Mouse (Mus musculus): ENCODE measurements around the gene Tmc3. TPM values are rescaled to one million over a fixed set of nuclear protein-coding genes. Genes with fewer than 3 reads are reported as not detected.

Tmc3 gene
- total and polyA plus RNA-seq, 3 experiments: not detected

DNA sequence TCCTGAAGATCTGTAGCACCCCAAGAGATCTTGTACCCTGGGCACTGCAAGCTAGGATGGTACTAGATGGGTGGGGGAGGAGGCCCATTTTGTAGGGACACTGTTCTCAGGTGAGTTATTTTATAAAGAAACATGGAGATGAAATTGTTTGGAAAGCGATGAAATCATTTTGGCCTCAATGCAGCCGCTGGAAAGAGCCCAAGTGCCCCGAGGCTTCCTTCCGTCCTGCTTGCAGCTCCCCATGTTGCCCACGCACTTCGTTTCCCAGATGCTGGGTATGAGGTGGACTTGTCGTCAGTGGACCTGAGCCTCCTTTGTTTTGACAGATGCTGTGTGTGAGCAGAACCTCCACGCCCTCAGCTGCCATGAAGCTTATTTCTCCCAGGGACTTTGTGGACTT is 51.7 kb downstream of the Tmc3 start:
- Histone ChIP-seq H3K27ac (ENCODE audit: control insufficient read depth, low read depth, low read length) (no peak overlapping the region), H3K4me1 (ENCODE audit: control insufficient read depth in 1 of 2, insufficient read depth in 2 of 2, low read length in 2 of 2) (peaks cover 0 to 5% of the 10 kb centered on the region in 2 experiments; a peak in 1 of 4 replicates), H3K36me3 (ENCODE audit: control insufficient read depth in 1 of 2, insufficient read depth in 2 of 2, low read length in 2 of 2) (no peaks in the 10 kb centered on the region), H3K27me3 (ENCODE audit: control insufficient read depth in 1 of 2, insufficient read depth in 2 of 2, low read length in 2 of 2) (no peaks in the 10 kb centered on the region), H3K4me3 (ENCODE audit: control insufficient read depth in 1 of 2, insufficient read depth in 1 of 2, low read depth in 2 of 2, low read length in 2 of 2) (no peak overlapping the region), H3K79me2 (ENCODE audit: control insufficient read depth, insufficient read depth, low read length, poor library complexity) (no peaks in the 10 kb centered on the region), H3K9ac (ENCODE audit: control insufficient read depth, low read depth, low read length, poor library complexity, severe bottlenecking) (no peak overlapping the region), H3K9me3 (replicated peaks; ENCODE audit: insufficient read depth, low read length) (no peaks in the 10 kb centered on the region)
- TF ChIP-seq NELFE (IDR thresholded peaks at IDR 0.05; ENCODE audit: low read depth, low read length): no peak
- TF ChIP-seq ZNF384 (IDR thresholded peaks at IDR 0.05; ENCODE audit: low read depth, low read length): no peak
- TF ChIP-seq NRF1 (IDR thresholded peaks at IDR 0.05; ENCODE audit: insufficient read depth, low read depth, low read length, poor library complexity, severe bottlenecking): no peak
- TF ChIP-seq HCFC1 (IDR thresholded peaks at IDR 0.05; ENCODE audit: low read depth, low read length): no peak
- TF ChIP-seq TBP (IDR thresholded peaks at IDR 0.05; ENCODE audit: low read depth, low read length): no peak
- TF ChIP-seq RAD21 (IDR thresholded peaks at IDR 0.05; ENCODE audit: low read depth, low read length): no peak
- no peak for TF ChIP-seq E2F4 (IDR thresholded peaks at IDR 0.05; ENCODE audit: borderline replicate concordance, low read depth, low read length)
- no peak for TF ChIP-seq UBTF (IDR thresholded peaks at IDR 0.05; ENCODE audit: borderline replicate concordance, insufficient read depth, low read depth, low read length)
- no peak for TF ChIP-seq MYB (IDR thresholded peaks at IDR 0.05; ENCODE audit: low read depth, low read length)
- TF ChIP-seq MYC (IDR thresholded peaks at IDR 0.05; ENCODE audit: low read depth, low read length): no peak
- no peak for TF ChIP-seq MXI1 (IDR thresholded peaks at IDR 0.05; ENCODE audit: low read depth, low read length)
- no peak for TF ChIP-seq GATA1 (IDR thresholded peaks at IDR 0.05; ENCODE audit: low read depth, low read length)
- TF ChIP-seq GABPA (IDR thresholded peaks at IDR 0.05; ENCODE audit: low read depth, low read length): no peak
- no peak for TF ChIP-seq USF2 (IDR thresholded peaks at IDR 0.05; ENCODE audit: borderline replicate concordance in 1 of 2, insufficient read depth in 1 of 2, low read depth in 1 of 2, low read length in 2 of 2)
- TF ChIP-seq ZMIZ1 (IDR thresholded peaks at IDR 0.05; ENCODE audit: low read depth, low read length): no peak
- TF ChIP-seq MAFK (IDR thresholded peaks at IDR 0.05; ENCODE audit: borderline replicate concordance, low read depth, low read length): no peak
- TF ChIP-seq ETS1 (IDR thresholded peaks at IDR 0.05; ENCODE audit: low read depth, low read length): no peak
- no peak for TF ChIP-seq MEF2A (IDR thresholded peaks at IDR 0.05; ENCODE audit: extremely low read depth, insufficient replicate concordance, low read depth, low read length, poor library complexity, severe bottlenecking)
- no peak for DNase-seq (ENCODE audit: low read depth, low spot score)

DNA sequence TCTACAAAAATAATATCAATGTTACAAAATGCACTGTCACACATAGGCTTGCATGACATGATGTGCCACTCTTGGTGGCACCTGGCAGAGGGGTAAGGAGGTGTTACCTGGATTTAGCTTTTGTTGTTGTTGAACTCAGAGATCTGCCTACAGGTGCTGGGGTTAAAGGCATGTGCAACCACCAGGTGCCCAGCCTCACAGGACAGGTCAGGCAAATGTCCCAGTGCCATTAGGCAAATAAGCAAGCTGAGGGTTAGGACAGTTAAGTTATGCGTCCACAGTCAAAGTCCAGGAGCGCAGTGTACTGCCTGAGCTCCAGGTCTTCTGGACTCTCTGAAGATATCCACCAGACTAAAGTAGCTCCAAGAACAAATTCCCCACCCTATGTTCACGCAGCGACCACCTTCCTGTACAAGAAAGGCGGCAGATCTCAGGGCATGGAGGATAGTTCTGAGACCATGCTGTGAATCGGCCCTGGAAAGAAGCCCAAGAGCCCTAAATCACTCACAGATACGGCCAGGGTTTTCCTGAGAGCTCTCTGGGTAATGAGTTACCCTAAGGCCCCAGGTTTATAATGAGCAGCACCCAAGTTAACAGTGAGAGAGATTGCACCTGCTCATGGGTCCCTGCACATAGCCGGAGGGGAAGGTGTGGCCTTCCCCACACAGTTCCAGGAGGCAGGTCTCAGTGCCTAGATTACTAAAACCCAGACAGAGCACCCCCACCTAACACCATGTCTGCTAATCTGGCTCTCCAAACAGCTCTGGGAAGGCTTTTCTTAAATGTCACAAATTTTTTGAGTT is 53.3 kb downstream of the Tmc3 start:
- DNase-seq (ENCODE audit: low read depth, low spot score): no peak

More for the DNA sequence above, 53.3 kb downstream of the Tmc3 start:
- Histone ChIP-seq H3K36me3 (ENCODE audit: control insufficient read depth in 1 of 2, insufficient read depth in 2 of 2, low read length in 2 of 2) (no peaks in the 10 kb centered on the region), H3K4me1 (ENCODE audit: control insufficient read depth in 1 of 2, insufficient read depth in 2 of 2, low read length in 2 of 2) (no peaks in the 10 kb centered on the region), H3K9ac (ENCODE audit: control insufficient read depth, low read depth, low read length, poor library complexity, severe bottlenecking) (no peak overlapping the region), H3K27ac (ENCODE audit: control insufficient read depth, low read depth, low read length) (no peak overlapping the region), H3K9me3 (replicated peaks; ENCODE audit: insufficient read depth, low read length) (no peaks in the 10 kb centered on the region), H3K27me3 (ENCODE audit: control insufficient read depth in 1 of 2, insufficient read depth in 2 of 2, low read length in 2 of 2) (no peaks in the 10 kb centered on the region), H3K79me2 (ENCODE audit: control insufficient read depth, insufficient read depth, low read length, poor library complexity) (no peaks in the 10 kb centered on the region), H3K4me3 (ENCODE audit: control insufficient read depth in 1 of 2, insufficient read depth in 1 of 2, low read depth in 2 of 2, low read length in 2 of 2) (no peak overlapping the region)
- TF ChIP-seq MEF2A (IDR thresholded peaks at IDR 0.05; ENCODE audit: extremely low read depth, insufficient replicate concordance, low read depth, low read length, poor library complexity, severe bottlenecking) (no peak), SIN3A (IDR thresholded peaks at IDR 0.05; ENCODE audit: low read length) (no peak), POLR2AphosphoS2 (IDR thresholded peaks at IDR 0.05; ENCODE audit: low read length) (no peak), ZC3H11A (IDR thresholded peaks at IDR 0.05; ENCODE audit: low read depth, low read length) (no peak)

All from MEL (cell line).